Mouse (Mus musculus) kidney, embryonic 14.5 days (tissue): ENCODE measurements around the gene Gm20390. TPM values are rescaled to one million over a fixed set of nuclear protein-coding genes. Genes with fewer than 3 reads are reported as not detected.

Experiments
- ATAC-seq: fragments of 200-750 bp; cut with Nextera tagmentation; 2 replicates; pipeline ENCODE4 v1.8.0; 2017; ENCODE audit warnings: moderate number of reproducible peaks, mild to moderate bottlenecking, moderate TSS enrichment, moderate library complexity; ENCODE audit not compliant: low FRiP score, low TSS enrichment
- H3K27ac ChIP-seq: fragments of 300-500 bp; sonication (generic); 2 replicates; pipeline ENCODE4 v1.5.1; 2014; ENCODE audit warnings: low read depth, mild to moderate bottlenecking, low read length, moderate library complexity, mixed read lengths
- H3K27me3 ChIP-seq: fragments of 300-500 bp; sonication (generic); 2 replicates; pipeline ENCODE4 v1.6.1; 2014; ENCODE audit warnings: mild to moderate bottlenecking, low read length; ENCODE audit not compliant: control insufficient read depth, insufficient read depth
- H3K36me3 ChIP-seq: fragments of 300-500 bp; sonication (generic); 2 replicates; pipeline ENCODE4 v1.6.1; 2014; ENCODE audit warnings: low read length, mixed read lengths; ENCODE audit not compliant: control insufficient read depth, insufficient read depth
- H3K4me1 ChIP-seq: fragments of 300-500 bp; sonication (generic); 2 replicates; pipeline ENCODE4 v1.6.1; 2014; ENCODE audit warnings: low read length, mixed read lengths; ENCODE audit not compliant: control insufficient read depth, insufficient read depth
- H3K4me2 ChIP-seq: fragments of 300-500 bp; sonication (generic); replicated peaks from 2 replicates; pipeline ENCODE4 v1.6.1; 2014; ENCODE audit warnings: low read depth, mild to moderate bottlenecking, low read length
- H3K4me3 ChIP-seq: fragments of 300-500 bp; sonication (generic); 2 replicates; pipeline ENCODE4 v1.5.1; 2014; ENCODE audit warnings: mild to moderate bottlenecking, low read length
- H3K9ac ChIP-seq: fragments of 300-500 bp; sonication (generic); 2 replicates; pipeline ENCODE4 v1.6.1; 2014; ENCODE audit warnings: low read depth, mild to moderate bottlenecking, low read length, moderate library complexity
- H3K9me3 ChIP-seq: fragments of 300-500 bp; sonication (generic); 2 replicates; pipeline ENCODE4 v1.6.1; 2016; ENCODE audit warnings: low read length; ENCODE audit not compliant: control insufficient read depth
- WGBS: fragments of 180-500 bp; shearing (Covaris S2); extraction: QIAGEN DNeasy Blood & Tissue Kit; methylation state at CpG from one replicate; pipeline ENCODE4 v1.1.7; 2014; 5-methylcytosine and 5-hydroxymethylcytosine counted together
- polyA plus RNA-seq: library from polyadenylated mRNA; unstranded; fragments of >200 nt; fragmentation: Nextera tagmentation; extraction: Ambion mirVana; gene quantifications from 2 replicates; pipeline ENCODE4 v1.2.1, GENCODE M21; 2014

Gm20390 gene
- polyA plus RNA-seq, 1 experiment from 2014 or later, result 458 TPM

DNA sequence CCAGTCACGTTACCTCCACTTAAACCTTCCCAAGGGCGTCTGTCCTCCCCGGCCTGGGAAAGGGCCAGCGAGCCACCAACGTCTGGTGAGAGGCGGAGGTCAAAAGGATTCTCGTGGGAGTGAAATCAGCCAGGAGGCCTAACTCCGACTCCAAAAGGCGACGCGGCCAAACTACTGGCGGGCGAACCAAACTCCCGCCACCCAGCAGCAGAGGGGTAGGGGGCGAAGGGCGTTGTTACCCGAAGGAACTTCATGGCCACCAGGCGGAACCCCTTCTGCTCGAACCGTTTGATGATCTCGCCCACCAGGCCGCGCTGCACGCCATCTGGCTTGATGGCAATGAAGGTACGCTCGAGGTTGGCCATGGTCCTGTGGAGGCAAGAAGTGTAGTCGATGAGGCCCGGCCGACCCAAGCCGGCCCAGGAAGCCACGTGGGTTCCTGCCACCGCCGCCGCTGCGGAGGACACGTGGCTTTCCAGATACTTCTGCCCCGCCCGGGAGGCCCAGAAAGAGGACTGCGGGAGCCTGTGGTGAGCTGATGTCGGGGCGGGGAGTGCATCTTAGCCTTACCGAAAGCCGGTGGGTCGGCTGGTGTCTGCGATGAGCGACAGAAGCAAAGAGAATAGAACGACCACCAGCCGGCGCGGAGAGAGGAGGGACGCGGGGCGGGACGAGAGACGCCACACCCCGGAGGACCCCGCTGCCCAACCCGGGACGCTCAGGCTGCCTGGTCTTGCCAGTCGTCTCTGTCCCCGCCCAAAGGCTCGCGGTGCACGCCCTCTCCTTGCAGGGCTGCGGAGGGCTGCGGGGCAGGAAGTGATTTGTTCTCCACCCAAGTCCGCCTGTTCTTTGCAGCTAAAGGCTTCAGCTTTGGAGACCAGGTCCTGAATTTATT, 12.6 kb downstream of the Gm20390 start:
- peaks cover 53% of the 10 kb centered on the region for H3K36me3 ChIP-seq
- peak; percentile 96 for ATAC-seq
- WGBS, result under 1% methylated on average over 64 of the region's 67 CpGs

GRCm38 (mm10) chr11:93954738-93955255, 13.3 kb downstream of the Gm20390 start:
- ATAC-seq, result no peak
- H3K9ac ChIP-seq, result peak overlapping the region; percentile 81
- peak overlapping the region; percentile 75 for H3K4me3 ChIP-seq
- H3K4me1 ChIP-seq, result peaks cover 27% of the 10 kb centered on the region; the same call in 1 of the 2 replicates
- H3K36me3 ChIP-seq, result peaks cover 53% of the 10 kb centered on the region
- peak overlapping the region; percentile 89 for H3K4me2 ChIP-seq
- WGBS, result 49% methylated on average over 13 of the region's 13 CpGs
- peak overlapping the region; percentile 90 for H3K27ac ChIP-seq
- H3K27me3 ChIP-seq, result no peaks in the 10 kb centered on the region
- no peaks in the 10 kb centered on the region for H3K9me3 ChIP-seq

More for the DNA sequence above, 12.6 kb downstream of the Gm20390 start:
- H3K9ac ChIP-seq, result peak overlapping the region; percentile 81
- peak overlapping the region; percentile 89 for H3K4me2 ChIP-seq
- peaks cover 27% of the 10 kb centered on the region; the same call in 1 of the 2 replicates for H3K4me1 ChIP-seq
- H3K4me3 ChIP-seq, result peak overlapping the region; percentile 75
- H3K9me3 ChIP-seq, result no peaks in the 10 kb centered on the region
- H3K27me3 ChIP-seq, result no peaks in the 10 kb centered on the region
- peak overlapping the region; percentile 90 for H3K27ac ChIP-seq

DNA sequence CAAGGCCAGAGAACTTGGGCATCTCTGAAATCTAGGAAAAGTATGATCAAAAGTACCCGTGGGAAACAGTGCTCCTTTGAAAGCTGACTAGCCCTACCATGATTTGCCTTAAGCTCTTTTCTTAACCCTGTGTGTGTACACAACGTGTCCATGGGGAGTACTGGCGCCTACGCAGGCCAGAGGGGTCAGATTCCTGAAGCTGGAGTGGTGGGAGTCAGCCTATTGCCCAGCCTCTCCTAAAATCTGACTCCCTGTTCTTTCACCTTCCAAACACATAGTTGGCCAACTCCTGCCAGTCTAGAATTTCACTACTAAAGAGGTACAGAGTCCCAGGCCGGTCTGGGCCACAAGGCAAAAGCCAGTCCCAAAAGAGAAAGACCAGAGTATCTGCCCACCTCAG, 15.7 kb downstream of the Gm20390 start:
- no peak overlapping the region for H3K9ac ChIP-seq
- H3K36me3 ChIP-seq, result peaks cover 50% of the 10 kb centered on the region
- H3K4me3 ChIP-seq, result no peak overlapping the region; the same call in 1 of the 2 replicates
- H3K4me1 ChIP-seq, result peaks cover 27% of the 10 kb centered on the region; the same call in 1 of the 2 replicates
- H3K27ac ChIP-seq, result peak overlapping the region; percentile 2; the same call in 1 of the 2 replicates
- no peak for ATAC-seq
- no peaks in the 10 kb centered on the region for H3K27me3 ChIP-seq
- WGBS, result 24% methylated on average over 5 of the region's 5 CpGs
- H3K4me2 ChIP-seq, result peak overlapping the region; percentile 22
- no peaks in the 10 kb centered on the region for H3K9me3 ChIP-seq

DNA sequence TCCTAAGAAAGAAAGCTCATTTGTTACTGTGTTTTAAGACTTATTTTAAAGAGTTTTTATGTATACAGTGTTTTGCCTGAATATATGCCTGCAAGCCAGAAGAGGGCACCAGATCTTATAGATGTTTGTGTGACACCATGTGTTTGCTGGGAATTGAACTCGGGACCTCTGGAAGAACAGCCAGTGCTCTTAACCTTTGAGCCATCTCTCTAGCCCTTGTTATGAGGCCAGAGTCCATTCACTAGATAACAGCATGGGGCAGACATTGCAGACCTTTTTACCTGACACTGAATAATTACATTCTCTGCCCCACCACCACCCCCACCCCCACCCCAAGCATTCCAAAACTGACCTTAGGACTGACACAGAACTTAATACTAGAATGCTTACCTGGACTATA, 18.0 kb downstream of the Gm20390 start:
- WGBS, result 96% methylated on average over 1 of the region's 1 CpGs
- no peaks in the 10 kb centered on the region for H3K9me3 ChIP-seq
- no peak for ATAC-seq
- no peak overlapping the region for H3K4me3 ChIP-seq
- peaks cover 53% of the 10 kb centered on the region for H3K36me3 ChIP-seq
- peaks cover 20% of the 10 kb centered on the region; the same call in 1 of the 2 replicates for H3K4me1 ChIP-seq
- no peak overlapping the region for H3K9ac ChIP-seq
- H3K4me2 ChIP-seq, result no peak overlapping the region
- H3K27me3 ChIP-seq, result no peaks in the 10 kb centered on the region
- no peak overlapping the region for H3K27ac ChIP-seq

GRCm38 (mm10) chr11:93948887-93949567, 19.1 kb downstream of the Gm20390 start:
- Histone ChIP-seq H3K36me3 (peaks cover 52% of the 10 kb centered on the region), H3K4me1 (peaks cover 19% of the 10 kb centered on the region; the same call in 1 of the 2 replicates), H3K27me3 (no peaks in the 10 kb centered on the region), H3K9me3 (no peaks in the 10 kb centered on the region), H3K4me2 (no peak overlapping the region), H3K4me3 (no peak overlapping the region), H3K27ac (no peak overlapping the region), H3K9ac (no peak overlapping the region)
- no peak for ATAC-seq
- WGBS, result 89% methylated on average over 9 of the region's 9 CpGs

- Histone ChIP-seq H3K9me3 (no peaks in the 10 kb centered on the region), H3K9ac (no peak overlapping the region), H3K4me3 (no peak overlapping the region), H3K36me3 (peaks cover 27% of the 10 kb centered on the region), H3K4me2 (no peak overlapping the region), H3K27ac (no peak overlapping the region), H3K27me3 (no peaks in the 10 kb centered on the region), H3K4me1 (0 out of 2 replicates have a peak, but pooled peaks cover 2% of the 10 kb centered on the region)
- no peak for ATAC-seq
- WGBS, result 61% methylated on average over 3 of the region's 3 CpGs
Measured at GRCm38 (mm10) chr11:93944986-93945385, 23.1 kb downstream of the Gm20390 start.

- no peak overlapping the region for H3K27ac ChIP-seq
- H3K27me3 ChIP-seq, result no peaks in the 10 kb centered on the region
- H3K36me3 ChIP-seq, result peaks cover 35% of the 10 kb centered on the region
- WGBS, result 84% methylated on average over 2 of the region's 2 CpGs
- no peak overlapping the region for H3K4me2 ChIP-seq
- no peaks in the 10 kb centered on the region for H3K9me3 ChIP-seq
- no peak overlapping the region for H3K4me3 ChIP-seq
- ATAC-seq, result no peak
- 0 out of 2 replicates have a peak, but pooled peaks cover 2% of the 10 kb centered on the region for H3K4me1 ChIP-seq
- H3K9ac ChIP-seq, result no peak overlapping the region
Measured at GRCm38 (mm10) chr11:93940906-93941305, 27.2 kb downstream of the Gm20390 start.

- no peaks in the 10 kb centered on the region for H3K27me3 ChIP-seq
- H3K27ac ChIP-seq, result no peak overlapping the region
- no peak overlapping the region for H3K9ac ChIP-seq
- no peak for ATAC-seq
- no peak overlapping the region for H3K4me3 ChIP-seq
- H3K9me3 ChIP-seq, result no peaks in the 10 kb centered on the region
- peaks cover 68% of the 10 kb centered on the region for H3K36me3 ChIP-seq
- H3K4me1 ChIP-seq, result no peaks in the 10 kb centered on the region
- no peak overlapping the region for H3K4me2 ChIP-seq
Measured at GRCm38 (mm10) chr11:93929106-93929505, 39.0 kb downstream of the Gm20390 start.
